19 mouse cellular contexts compared by ENCODE assay signal in genomic region chr8:119304196-119304595, GRCm38 (mm10). TPM values are rescaled to one million over a fixed set of nuclear protein-coding genes. Genes with fewer than 3 reads are reported as not detected.
DNase-seq lines count a peak whose midpoint lies in the region; ATAC-seq and TF ChIP-seq lines count a peak whose summit lies in the region.
"Had no signal": no experiment of that assay in that cellular context is flagged by ENCODE, and none has a peak within 500 bp of the region (broad histone marks: within the 10 kb centered on the region; RNA-seq: fewer than 3 reads in every experiment).

No protein-coding gene starts in this region.

- no peak overlapping the region for H3K27ac ChIP-seq in gastrocnemius, adult 2 months
- H3K27ac ChIP-seq: lung, embryonic 15.5 days; neural tube, embryonic 12.5 days had no signal

- intact Hi-C loops in heart, postnatal 36 days (cut with DNase I), result no loop called here
- intact Hi-C loops in gastrocnemius, adult 2 months (cut with DNase I), result no loop called here

- peak; percentile 11 for DNase-seq in adrenal gland, adult 2 months
- DNase-seq in adrenal gland, adult 18-20 months (ENCODE audit: low spot score in 2 of 2), result no peak
- peak; percentile 18 to 24 for DNase-seq in heart, adult 18-20 months
- no peak for DNase-seq in heart, postnatal 36 days
- DNase-seq in 3T3-L1 (ENCODE audit: low read depth, low spot score), result peak; percentile 8
- DNase-seq in layer of hippocampus, adult 9-10 months (ENCODE audit: low spot score), result peak; percentile 18
- no peak for DNase-seq in gastrocnemius, adult 2 months
- DNase-seq: cerebellum, adult 9-11 months; gastrocnemius, postnatal 10 days; kidney, adult 18-20 months; kidney, postnatal 14 days; thymus, postnatal 36 days had no signal

- no peak overlapping the region for H3K4me3 ChIP-seq in gastrocnemius, adult 2 months
- H3K4me3 ChIP-seq: lung, embryonic 15.5 days; megakaryocyte, embryonic 14.5 days; neural tube, embryonic 12.5 days had no signal

- no peak for TF ChIP-seq CTCF in gastrocnemius, adult 2 months (IDR thresholded peaks at IDR 0.05)

- no peak for ATAC-seq in granulocyte monocyte progenitor cell, adult 5-6 weeks (replicated peaks; ENCODE audit: poor library complexity, severe bottlenecking)
- ATAC-seq: activated CD4-positive, CD25-positive, alpha-beta regulatory T cell, adult 4 months; forebrain, embryonic 14.5 days; hindbrain, embryonic 16.5 days had no signal

RNA-seq across cellular contexts. Expression of gene Hsbp1, which starts 40.1 kb away (rescaled TPM):
- total RNA-seq in adrenal gland, adult 2 months (2021), result 100 to 1,000 TPM; 215 to 223 TPM
- 33.1 and 38.3 TPM in 2 replicates for polyA plus RNA-seq in adrenal gland, adult 2 months (2012; rRNA removed)
- total RNA-seq in adrenal gland, adult 18-20 months (2021), result 100 to 1,000 TPM; 189 to 201 TPM
- 100 to 1,000 TPM; 138 to 149 TPM for total RNA-seq in heart, adult 18-20 months (2021)
- total RNA-seq in heart, postnatal 36 days (2021), result 100 to 1,000 TPM; 151 to 152 TPM
- 128 and 172 TPM in 2 replicates for total RNA-seq in granulocyte monocyte progenitor cell, adult 5-6 weeks (2014; fragmentation: Nextera tagmentation)
- total RNA-seq in granulocyte monocyte progenitor cell, adult 5-6 weeks (2017), result 97.7 and 102 TPM in 2 replicates
- 100 to 1,000 TPM; 132 to 151 TPM for total RNA-seq in gastrocnemius, adult 2 months (2021)

Comparison
In these comparisons a context has a peak if more than half of its experiments do, and no peak if none do; other contexts are left out.
1. DNase-seq: peak in adrenal gland, adult 2 months (single experiment), heart, adult 18-20 months (2 of 2), 3T3-L1 (single experiment) and layer of hippocampus, adult 9-10 months (single experiment); none in adrenal gland, adult 18-20 months (0 of 2), heart, postnatal 36 days (0 of 2) and gastrocnemius, adult 2 months (single experiment).